9 mouse cellular contexts compared by ENCODE assay signal in genomic region chr8:106060521-106060920, GRCm38 (mm10). TPM values are rescaled to one million over a fixed set of nuclear protein-coding genes. Genes with fewer than 3 reads are reported as not detected.
DNase-seq lines count a peak whose midpoint lies in the region; ATAC-seq and TF ChIP-seq lines count a peak whose summit lies in the region.
"Had no signal": no experiment of that assay in that cellular context is flagged by ENCODE, and none has a peak within 500 bp of the region (broad histone marks: within the 10 kb centered on the region; RNA-seq: fewer than 3 reads in every experiment).

No protein-coding gene starts in this region.

- H3K4me1 ChIP-seq in liver, adult 2 months (ENCODE audit: control insufficient read depth, insufficient read depth, low read length): peaks cover 9% of the 10 kb centered on the region
- peaks cover 40% of the 10 kb centered on the region for H3K4me1 ChIP-seq in hindbrain, embryonic 15.5 days (replicated peaks)
- H3K4me1 ChIP-seq in midbrain, embryonic 16.5 days (ENCODE audit: control insufficient read depth, insufficient read depth, low read length): peaks cover 24% of the 10 kb centered on the region

- H3K36me3 ChIP-seq in liver, adult 2 months (ENCODE audit: control insufficient read depth, insufficient read depth, low read length): no peaks in the 10 kb centered on the region
- no peaks in the 10 kb centered on the region for H3K36me3 ChIP-seq in hindbrain, embryonic 15.5 days
- H3K36me3 ChIP-seq in midbrain, embryonic 16.5 days (ENCODE audit: control insufficient read depth, insufficient read depth, low read length): no peaks in the 10 kb centered on the region

- no peaks in the 10 kb centered on the region for H3K9me3 ChIP-seq in hindbrain, embryonic 15.5 days
- no peaks in the 10 kb centered on the region for H3K9me3 ChIP-seq in midbrain, embryonic 16.5 days (replicated peaks; ENCODE audit: control insufficient read depth, low read length, poor library complexity, severe bottlenecking)

- no peak for TF ChIP-seq CTCF in liver, adult 2 months (IDR thresholded peaks at IDR 0.05; ENCODE audit: low read depth, low read length)
- TF ChIP-seq CTCF in brain, embryonic 14.5 days (IDR thresholded peaks at IDR 0.05; ENCODE audit: borderline replicate concordance, extremely low read depth, insufficient read depth, insufficient read length): no peak

- H3K27ac ChIP-seq in liver, adult 2 months (replicated peaks; ENCODE audit: insufficient read depth, low read depth, low read length): no peak overlapping the region
- no peak overlapping the region for H3K27ac ChIP-seq in hindbrain, embryonic 15.5 days (replicated peaks)
- H3K27ac ChIP-seq in midbrain, embryonic 16.5 days (ENCODE audit: low read length): no peak overlapping the region

- under 1% methylated on average over 3 of the region's 3 CpGs for WGBS in liver, adult 2 months
- 6% methylated on average over 3 of the region's 3 CpGs for WGBS in hindbrain, embryonic 15.5 days
- WGBS in midbrain, embryonic 16.5 days: 5% methylated on average over 3 of the region's 3 CpGs

- H3K4me3 ChIP-seq in liver, adult 2 months (ENCODE audit: insufficient read depth, low read depth, low read length): peak overlapping the region; percentile 97
- H3K4me3 ChIP-seq in hindbrain, embryonic 15.5 days: peak overlapping the region; percentile 68
- peak overlapping the region; percentile 52 for H3K4me3 ChIP-seq in midbrain, embryonic 16.5 days (ENCODE audit: low read depth, low read length)

- no peaks in the 10 kb centered on the region for H3K27me3 ChIP-seq in liver, adult 2 months (ENCODE audit: control insufficient read depth, insufficient read depth, low read length)
- H3K27me3 ChIP-seq in hindbrain, embryonic 15.5 days: no peaks in the 10 kb centered on the region
- H3K27me3 ChIP-seq in midbrain, embryonic 16.5 days (ENCODE audit: control insufficient read depth, insufficient read depth, low read depth, low read length): no peaks in the 10 kb centered on the region

- no peak for TF ChIP-seq POLR2A in liver, adult 2 months (IDR thresholded peaks at IDR 0.05; ENCODE audit: extremely low read depth, insufficient read depth, low read length)
- no peak for TF ChIP-seq POLR2A in brain, embryonic 14.5 days (IDR thresholded peaks at IDR 0.05; ENCODE audit: borderline replicate concordance, extremely low read depth, insufficient read depth, insufficient read length, poor library complexity, severe bottlenecking)

- DNase-seq in liver, adult 2 months (ENCODE audit: extremely low read depth, low read depth, low spot score): peak; percentile 59
- DNase-seq in liver: no peak
- peak; percentile 11 for DNase-seq in brain, embryonic 14.5 days (ENCODE audit: low read depth)
- DNase-seq in layer of hippocampus, postnatal 14 days (ENCODE audit: low spot score in 2 of 2): no peak
- no peak for DNase-seq in urinary bladder, adult 18-20 months (ENCODE audit: low spot score in 2 of 2)

- peak overlapping the region; percentile 74 for H3K4me2 ChIP-seq in hindbrain, embryonic 15.5 days
- H3K4me2 ChIP-seq in midbrain, embryonic 16.5 days (ENCODE audit: low read length): peak overlapping the region; percentile 81

- no peak for ATAC-seq in hindbrain, embryonic 15.5 days (ENCODE audit: low FRiP score, low read depth)
- no peak for ATAC-seq in midbrain, embryonic 16.5 days
- ATAC-seq in cerebellum, adult (ENCODE audit: insufficient number of reproducible peaks, low FRiP score, low TSS enrichment): no peak

- H3K9ac ChIP-seq in liver, adult 2 months (ENCODE audit: low read depth, low read length): no peak overlapping the region
- peak overlapping the region; percentile 65; the same call in 1 of the 2 replicates for H3K9ac ChIP-seq in hindbrain, embryonic 15.5 days
- H3K9ac ChIP-seq in midbrain, embryonic 16.5 days (ENCODE audit: low read depth, low read length): no peak overlapping the region

- H3K79me2 ChIP-seq in liver, adult 2 months (ENCODE audit: control insufficient read depth, insufficient read depth, low read length): peaks cover 12% of the 10 kb centered on the region; the same call in 1 of the 2 replicates

RNA-seq across cellular contexts. Expression of gene Nfatc3, which starts 1.9 kb away (rescaled TPM):
- total RNA-seq in liver, adult 2 months (2014; rRNA removed): 8.5 and 10.8 TPM in 2 replicates
- polyA plus RNA-seq in liver, adult 2 months (2012; rRNA removed): 10.6 and 13.3 TPM in 2 replicates
- polyA plus RNA-seq in brain, embryonic 14.5 days (2012; rRNA removed): 11.1 and 13.1 TPM in 2 replicates
- 3.0 and 3.7 TPM in 2 replicates for polyA plus RNA-seq in hindbrain, embryonic 15.5 days (2015; fragmentation: Nextera tagmentation; extraction: Ambion mirVana)
- polyA plus RNA-seq in midbrain, embryonic 16.5 days (2015; fragmentation: Nextera tagmentation; extraction: Ambion mirVana): 2.1 and 3.2 TPM in 2 replicates
- 10 to 100 TPM in 1 of 2 experiments, 1 to 10 TPM in 1; 9.9 to 11.6 TPM for total RNA-seq in layer of hippocampus, postnatal 14 days (2021)

RNA-seq across cellular contexts. Expression of gene Ddx28, which starts 48.8 kb away (rescaled TPM):
- 10.3 and 12.2 TPM in 2 replicates for total RNA-seq in liver, adult 2 months (2014; rRNA removed)
- polyA plus RNA-seq in liver, adult 2 months (2012; rRNA removed): 9.6 and 10.6 TPM in 2 replicates
- polyA plus RNA-seq in brain, embryonic 14.5 days (2012; rRNA removed): 16.5 and 17.8 TPM in 2 replicates
- polyA plus RNA-seq in hindbrain, embryonic 15.5 days (2015; fragmentation: Nextera tagmentation; extraction: Ambion mirVana): 20.0 and 20.9 TPM in 2 replicates
- polyA plus RNA-seq in midbrain, embryonic 16.5 days (2015; fragmentation: Nextera tagmentation; extraction: Ambion mirVana): 20.3 and 21.5 TPM in 2 replicates
- total RNA-seq in layer of hippocampus, postnatal 14 days (2021): 10 to 100 TPM; 11.1 to 12.6 TPM

RNA-seq across cellular contexts. Expression of gene Dpep2nb, which starts 54.7 kb away (rescaled TPM):
- not detected in 2 replicates for total RNA-seq in liver, adult 2 months (2014; rRNA removed)
- polyA plus RNA-seq in liver, adult 2 months (2012; rRNA removed): not detected in 2 replicates
- polyA plus RNA-seq in brain, embryonic 14.5 days (2012; rRNA removed): not detected in 2 replicates
- polyA plus RNA-seq in hindbrain, embryonic 15.5 days (2015; fragmentation: Nextera tagmentation; extraction: Ambion mirVana): 0.20 TPM in 1 of 2 replicates, not detected in the other
- 0.25 TPM in 1 of 2 replicates, not detected in the other for polyA plus RNA-seq in midbrain, embryonic 16.5 days (2015; fragmentation: Nextera tagmentation; extraction: Ambion mirVana)
- total RNA-seq in layer of hippocampus, postnatal 14 days (2021): not detected
- total RNA-seq: neutrophil, adult 5-6 weeks had no signal

Comparison
In these comparisons a context has a peak if more than half of its experiments do, and no peak if none do; other contexts are left out.
1. DNase-seq: peak in liver, adult 2 months (single experiment) and brain, embryonic 14.5 days (single experiment); none in liver (single experiment), layer of hippocampus, postnatal 14 days (0 of 2) and urinary bladder, adult 18-20 months (0 of 2).
2. Peak in every context shown above with its lines, with median percentiles within 50 percentile points of each other: H3K4me3 ChIP-seq.